Mouse (Mus musculus) C2C12 (cell line): ENCODE results near the gene Olfr91.
"Not testable (repeated sequence)": the region's sequence is repeated elsewhere in the genome, so short reads cannot be mapped to it uniquely, and the experiment has no call there.

Experiments
- CTCF ChIP-seq: IDR thresholded peaks from one replicate; pipeline ENCODE4 v1.5.1; 2011; ENCODE audit not compliant: control insufficient read depth, insufficient read depth, insufficient read length
- USF1 ChIP-seq: IDR thresholded peaks from one replicate; pipeline ENCODE4 v1.6.1; 2011; ENCODE audit warnings: low read depth, mild to moderate bottlenecking, control low read depth, moderate library complexity

GRCm38 (mm10) chr17:37131366-37131765 lies 33.3 kb upstream of the Olfr91 start:
- not testable (repeated sequence) for TF ChIP-seq USF1, CTCF
